ENCODE assay signal across 14 mouse cellular contexts in genomic region chr6:55232101-55232500, GRCm38 (mm10). TPM values are rescaled to one million over a fixed set of nuclear protein-coding genes. Genes with fewer than 3 reads are reported as not detected.
"Had no signal": no experiment of that assay in that cellular context is flagged by ENCODE, and none has a peak within 500 bp of the region (broad histone marks: within the 10 kb centered on the region; RNA-seq: fewer than 3 reads in every experiment).

No protein-coding gene starts in this region.

- H3K4me2 ChIP-seq: lung, embryonic 14.5 days; midbrain, embryonic 12.5 days; midbrain, embryonic 15.5 days; neural tube, embryonic 12.5 days; stomach, embryonic 15.5 days had no signal

- H3K4me1 ChIP-seq: midbrain, embryonic 10.5 days; midbrain, embryonic 12.5 days; midbrain, embryonic 15.5 days; neural tube, embryonic 12.5 days; stomach, embryonic 15.5 days had no signal

- H3K36me3 ChIP-seq: midbrain, embryonic 15.5 days; stomach, embryonic 15.5 days had no signal

- H3K4me3 ChIP-seq: midbrain, embryonic 10.5 days; midbrain, embryonic 12.5 days; midbrain, embryonic 15.5 days; myocyte; neural tube, embryonic 12.5 days; stomach, embryonic 15.5 days had no signal

- H3K27me3 ChIP-seq: midbrain, embryonic 12.5 days; midbrain, embryonic 15.5 days; neural tube, embryonic 12.5 days; stomach, embryonic 15.5 days had no signal

- H3K9ac ChIP-seq: lung, embryonic 14.5 days; midbrain, embryonic 12.5 days; midbrain, embryonic 15.5 days; neural tube, embryonic 12.5 days; stomach, embryonic 15.5 days had no signal

- DNase-seq: right cerebral cortex, postnatal 14 days; thymus, adult 2 months had no signal

- H3K27ac ChIP-seq: midbrain, embryonic 10.5 days; midbrain, embryonic 12.5 days; midbrain, embryonic 15.5 days; neural tube, embryonic 12.5 days; stomach, embryonic 15.5 days; stomach, postnatal 0 days had no signal

- H3K9me3 ChIP-seq: midbrain, embryonic 10.5 days; midbrain, embryonic 12.5 days; midbrain, embryonic 15.5 days; neural tube, embryonic 12.5 days; stomach, embryonic 15.5 days had no signal

RNA-seq across cellular contexts. Expression of gene Mindy4, which starts 28.9 kb away (rescaled TPM):
- total RNA-seq: neutrophil, adult 5-6 weeks had no signal

RNA-seq across cellular contexts. Expression of gene Inmt, which starts 57.3 kb away (rescaled TPM):
- total RNA-seq: megakaryocyte, adult 5-6 weeks; megakaryocyte-erythroid progenitor cell, adult 5-6 weeks; neutrophil, adult 5-6 weeks had no signal
- polyA plus RNA-seq: midbrain, embryonic 12.5 days; midbrain, embryonic 15.5 days; myocyte; neural tube, embryonic 12.5 days; neural tube, embryonic 14.5 days had no signal
